Mouse (Mus musculus) bone marrow macrophage, adult 2 months (primary cell): ENCODE results near the gene Enc1. TPM values are rescaled to one million over a fixed set of nuclear protein-coding genes. Genes with fewer than 3 reads are reported as not detected.

Experiments used
- H3K27ac ChIP-seq: 2 replicates; pipeline ENCODE4 v1.5.1; 2012; ENCODE audit warnings: low read depth, low read length; ENCODE audit not compliant: insufficient read depth
- H3K4me1 ChIP-seq: 2 replicates; pipeline ENCODE4 v1.6.1; 2012; ENCODE audit warnings: low read length; ENCODE audit not compliant: control insufficient read depth, insufficient read depth
- H3K4me3 ChIP-seq: 2 replicates; pipeline ENCODE4 v1.5.1; 2012; ENCODE audit warnings: mild to moderate bottlenecking, low read length, moderate library complexity; ENCODE audit not compliant: insufficient read depth
- CTCF ChIP-seq: IDR thresholded peaks from 2 replicates; pipeline ENCODE4 v1.5.1; 2012; ENCODE audit warnings: low read depth, mild to moderate bottlenecking, low read length, moderate library complexity
- POLR2A ChIP-seq: IDR thresholded peaks from 2 replicates; pipeline ENCODE4 v1.6.1; 2012; ENCODE audit warnings: mild to moderate bottlenecking, low read depth, low read length, borderline replicate concordance
- polyA plus RNA-seq: library from polyadenylated mRNA; stranded (reverse); fragments of >200 nt; gene quantifications from 2 replicates; pipeline ENCODE4 v1.2.4, GENCODE M21; 2012; ENCODE audit not compliant: missing spikeins, insufficient read depth, insufficient read length

The Enc1 gene
- polyA plus RNA-seq, 1 experiment: 10.7 TPM

DNA sequence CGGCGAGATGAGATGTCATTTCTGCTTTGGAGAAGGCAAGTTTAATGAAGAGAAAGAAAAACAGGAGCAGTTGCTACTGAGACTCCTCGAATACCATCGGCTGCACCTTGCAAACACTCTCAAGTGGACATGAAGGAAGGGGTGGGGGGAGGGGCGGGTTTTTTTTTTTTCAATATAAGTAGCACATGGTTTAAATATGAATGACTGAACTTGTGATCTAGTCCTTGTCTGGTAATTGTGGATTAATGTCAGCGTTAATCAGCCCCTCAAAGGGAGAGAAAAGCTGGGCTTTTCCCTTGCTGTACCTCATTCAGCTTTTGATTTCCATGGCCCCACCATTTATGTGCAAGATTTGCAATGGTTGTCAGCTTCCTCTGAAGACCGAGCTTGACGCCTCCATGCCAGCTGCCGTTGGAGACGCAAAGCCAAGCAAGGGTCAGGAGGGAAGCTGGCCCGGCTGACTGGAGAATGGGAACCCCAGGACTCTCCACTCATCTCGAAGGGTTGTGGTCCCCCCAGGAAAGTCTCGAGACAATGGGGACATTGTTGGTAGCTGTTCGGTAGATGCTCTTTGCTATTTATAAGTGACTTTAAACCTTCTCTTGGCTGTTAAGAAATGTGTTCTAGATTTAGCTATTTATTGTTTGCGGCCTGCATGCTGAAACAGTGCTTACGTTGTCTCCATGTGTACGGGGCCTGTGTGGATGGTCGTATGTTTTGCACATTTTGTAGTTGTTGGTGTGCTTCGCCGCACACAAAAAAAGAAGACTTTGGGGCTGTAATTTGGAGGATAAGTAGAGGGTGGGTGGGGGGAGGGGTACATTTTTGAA lies 9.9 kb downstream of the Enc1 start:
- no peak overlapping the region for H3K4me3 ChIP-seq
- H3K27ac ChIP-seq: no peak overlapping the region
- peaks cover 15% of the 10 kb centered on the region for H3K4me1 ChIP-seq
- no peak for TF ChIP-seq POLR2A
- no peak for TF ChIP-seq CTCF

DNA sequence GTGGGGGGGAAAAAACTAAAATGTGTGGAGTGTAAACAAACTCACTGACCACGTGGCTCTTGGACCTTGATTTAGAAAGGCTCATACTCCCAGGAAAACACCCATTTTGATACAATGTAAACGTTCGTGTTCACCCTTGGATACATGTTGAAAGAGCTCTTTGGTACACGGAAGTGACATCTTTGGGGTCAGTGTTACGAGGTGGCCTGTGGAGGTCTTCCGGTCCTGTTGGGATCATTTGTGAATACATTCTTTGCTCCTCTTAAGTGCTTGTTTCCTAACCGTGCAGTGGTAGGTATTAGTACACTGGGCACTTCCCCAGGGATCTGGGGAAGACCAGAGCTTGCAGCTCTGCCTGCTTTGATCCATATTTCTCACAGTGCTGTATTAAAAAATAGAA lies 10.8 kb downstream of the Enc1 start:
- no peak for TF ChIP-seq POLR2A
- no peak for TF ChIP-seq CTCF
- H3K27ac ChIP-seq: no peak overlapping the region
- H3K4me1 ChIP-seq: peaks cover 15% of the 10 kb centered on the region
- no peak overlapping the region for H3K4me3 ChIP-seq

DNA sequence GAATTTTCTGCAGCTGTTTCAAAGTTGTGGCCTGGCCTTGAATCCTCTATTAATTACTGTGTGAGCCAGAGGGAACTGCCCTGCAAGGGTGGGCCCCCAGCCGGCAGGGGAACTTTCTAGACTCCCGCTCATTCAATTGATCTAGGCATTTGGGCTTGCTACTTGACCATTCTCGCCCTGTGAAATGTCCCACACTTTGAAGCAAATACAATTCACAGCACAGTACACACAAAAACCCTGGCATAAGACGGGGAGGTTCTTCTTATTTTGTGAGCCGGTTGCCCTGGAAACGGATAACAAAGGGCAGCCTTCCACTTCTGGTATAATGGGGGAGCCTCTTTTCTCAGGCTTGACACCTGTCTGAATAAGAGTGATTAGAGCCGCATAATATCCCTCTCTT lies 11.6 kb downstream of the Enc1 start:
- Histone ChIP-seq H3K27ac (no peak overlapping the region), H3K4me1 (peaks cover 15% of the 10 kb centered on the region), H3K4me3 (no peak overlapping the region)
- TF ChIP-seq CTCF: no peak
- no peak for TF ChIP-seq POLR2A

DNA sequence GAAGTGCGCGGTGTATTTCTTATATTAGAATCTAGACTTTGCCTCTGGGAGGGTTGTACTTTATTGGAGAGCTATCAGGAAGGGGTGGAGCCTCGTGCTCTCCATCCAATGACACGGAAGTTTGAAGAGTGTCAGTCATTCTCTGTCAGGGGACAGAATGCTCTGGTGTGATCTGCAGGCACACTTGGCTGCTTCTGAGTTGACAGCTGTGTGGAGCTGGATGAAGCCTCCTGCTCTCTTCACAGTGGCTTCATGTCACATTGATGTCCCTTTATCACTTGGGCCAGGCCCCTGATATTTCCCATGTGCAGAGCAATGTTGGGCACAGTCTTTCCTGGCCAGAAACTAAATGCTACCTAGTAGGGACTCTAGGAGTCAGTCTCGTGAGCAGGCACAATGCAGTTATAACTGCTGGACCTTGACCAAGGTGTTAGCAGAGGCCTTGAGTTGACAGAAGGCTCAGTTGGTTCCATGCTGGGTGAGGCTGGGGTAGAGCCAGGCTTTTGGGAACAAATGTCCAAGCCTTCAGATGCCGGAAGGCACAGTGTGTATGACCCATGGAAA lies 12.6 kb downstream of the Enc1 start:
- H3K4me3 ChIP-seq: no peak overlapping the region
- no peak overlapping the region for H3K27ac ChIP-seq
- no peak for TF ChIP-seq CTCF
- TF ChIP-seq POLR2A: no peak
- peaks cover 15% of the 10 kb centered on the region for H3K4me1 ChIP-seq

DNA sequence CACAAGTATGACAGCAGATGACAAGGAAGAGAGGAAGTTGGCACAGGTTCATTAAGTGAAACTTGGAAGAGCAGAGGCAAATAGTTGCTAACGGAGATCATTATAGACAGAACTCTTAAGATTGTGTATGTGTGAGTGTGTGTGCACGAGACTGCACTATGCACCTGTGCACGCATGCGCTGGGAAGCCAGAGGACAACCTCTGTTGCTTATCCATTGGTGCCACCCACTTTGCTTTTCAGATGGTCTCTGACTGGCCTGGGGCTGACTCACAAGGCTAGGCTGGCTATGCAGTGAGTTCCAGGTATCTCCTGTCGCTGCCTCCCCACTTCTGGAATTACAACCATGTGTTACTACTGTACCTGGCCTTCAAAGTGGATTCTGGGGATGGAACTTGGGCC lies 13.1 kb downstream of the Enc1 start:
- TF ChIP-seq POLR2A (no peak), CTCF (no peak)
- no peak overlapping the region for H3K4me3 ChIP-seq
- no peak overlapping the region for H3K27ac ChIP-seq
- peaks cover 12% of the 10 kb centered on the region for H3K4me1 ChIP-seq

DNA sequence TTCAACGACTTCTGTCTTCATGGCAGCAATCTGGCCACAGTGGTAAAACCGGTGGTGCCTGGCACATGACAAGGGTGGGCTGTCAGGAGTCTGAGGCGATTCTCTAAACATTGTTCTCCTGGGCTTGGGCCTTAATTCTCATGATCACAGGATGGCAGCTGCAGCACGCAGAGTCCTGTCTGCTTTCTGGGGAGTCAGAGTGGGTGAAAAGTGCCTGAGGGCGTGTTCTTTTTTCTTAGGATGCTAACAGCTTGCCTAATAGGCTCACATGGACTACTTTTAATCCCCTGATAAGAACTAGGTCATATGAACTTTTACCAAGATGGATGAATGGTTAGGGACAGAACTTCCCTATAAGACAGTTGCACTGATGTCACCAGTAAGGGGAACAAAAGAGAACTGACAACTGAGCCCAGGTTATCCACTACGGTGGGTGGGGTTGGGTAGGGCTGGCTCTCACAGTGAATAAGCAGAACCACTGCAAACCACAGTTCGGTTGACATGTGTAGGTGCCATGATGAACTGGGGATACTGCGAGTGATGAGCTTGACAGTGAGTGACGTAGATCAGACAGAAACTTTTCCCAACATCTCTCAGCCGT lies 13.8 kb downstream of the Enc1 start:
- Histone ChIP-seq H3K4me1 (peaks cover 7% of the 10 kb centered on the region; the same call in 1 of the 2 replicates), H3K27ac (no peak overlapping the region), H3K4me3 (no peak overlapping the region)
- TF ChIP-seq POLR2A (no peak), CTCF (no peak)

DNA sequence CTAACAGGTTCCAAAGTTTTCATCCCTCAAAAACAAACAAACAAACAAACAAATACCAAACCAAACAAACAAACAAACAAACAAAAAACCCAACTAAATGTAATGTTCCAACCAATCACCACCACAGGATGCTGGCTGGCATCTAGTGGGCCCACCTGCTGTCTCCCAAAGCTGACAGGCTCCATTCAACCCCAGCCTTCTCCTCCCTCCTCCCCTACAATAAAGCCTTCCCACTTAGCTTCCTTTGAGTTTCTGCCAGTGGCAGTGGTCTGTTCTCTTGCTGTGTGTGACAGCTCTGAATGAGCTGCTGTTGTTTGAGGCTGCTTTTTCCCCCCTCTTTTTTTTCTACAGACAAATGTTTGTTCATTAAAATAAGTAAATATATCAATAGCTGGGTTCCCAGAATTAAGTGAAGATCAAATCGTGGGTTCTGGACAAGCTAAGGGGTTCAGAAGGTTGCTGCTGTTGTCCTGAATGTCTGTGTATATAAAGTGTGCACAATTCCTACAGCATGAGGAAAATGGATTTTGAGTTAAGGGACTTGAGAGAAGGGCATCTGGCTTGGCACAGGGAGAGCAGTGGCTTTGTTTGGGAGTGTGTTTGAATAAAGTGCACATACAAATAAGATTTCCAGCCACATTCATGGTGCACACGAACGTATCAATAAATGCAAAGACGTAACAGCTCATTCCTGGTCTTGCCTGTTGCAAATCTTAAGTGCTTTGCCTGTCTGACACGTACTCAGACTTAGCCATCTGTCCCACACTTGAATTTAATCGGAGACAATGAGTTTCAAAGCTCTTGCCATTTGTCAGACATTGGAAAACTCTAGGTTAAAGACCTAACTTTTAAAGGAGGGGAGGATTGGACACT lies 15.3 kb downstream of the Enc1 start:
- TF ChIP-seq CTCF: no peak
- TF ChIP-seq POLR2A: no peak
- Histone ChIP-seq H3K27ac (no peak overlapping the region), H3K4me3 (no peak overlapping the region), H3K4me1 (peaks cover 7% of the 10 kb centered on the region; the same call in 1 of the 2 replicates)

DNA sequence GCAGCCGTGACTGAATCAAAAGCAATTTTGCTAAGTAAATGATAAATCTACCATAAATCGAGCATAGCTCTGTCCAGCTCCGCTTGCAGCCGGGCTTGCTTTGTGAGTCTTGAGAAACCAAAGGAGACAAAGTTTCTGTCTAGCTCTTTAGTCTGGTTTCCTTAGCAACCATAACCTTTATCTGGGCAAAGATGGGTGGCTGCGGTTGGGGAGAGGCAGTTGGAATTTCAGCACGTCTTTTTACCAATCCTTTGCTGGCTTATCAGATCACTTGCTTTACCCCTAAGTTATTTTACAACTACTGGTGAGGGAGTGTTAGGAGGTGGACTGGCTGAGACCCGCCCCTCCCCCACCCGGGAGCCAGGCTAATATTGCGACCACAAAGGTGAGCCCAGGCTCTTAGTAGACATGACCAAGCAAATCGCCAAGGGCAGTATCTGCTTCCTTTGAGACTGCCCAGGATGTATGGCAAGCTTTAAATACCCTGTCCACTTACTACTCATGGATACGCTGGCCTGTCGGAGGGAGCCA lies 16.0 kb downstream of the Enc1 start:
- peaks cover 7% of the 10 kb centered on the region; the same call in 1 of the 2 replicates for H3K4me1 ChIP-seq
- no peak overlapping the region for H3K27ac ChIP-seq
- H3K4me3 ChIP-seq: no peak overlapping the region
- TF ChIP-seq CTCF (no peak), POLR2A (no peak)

DNA sequence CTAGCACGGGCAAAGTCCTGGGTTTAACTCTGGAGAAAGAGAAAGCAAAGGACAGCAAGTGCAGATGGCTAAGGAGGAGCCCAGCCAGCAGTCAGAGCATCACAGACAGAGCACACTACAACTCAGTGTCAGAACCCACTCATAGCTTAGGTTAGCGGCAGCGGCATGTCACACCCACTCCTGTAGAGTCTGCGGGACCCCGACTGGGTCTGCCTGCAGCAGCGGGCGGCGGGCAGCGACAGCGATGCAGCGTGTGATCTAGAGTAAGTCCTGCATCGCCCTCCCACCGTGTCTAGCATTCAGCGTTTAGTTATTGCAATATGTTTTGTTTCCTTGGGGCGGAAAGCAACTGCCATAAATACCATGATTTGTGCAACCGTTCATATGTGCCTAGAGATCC lies 18.4 kb downstream of the Enc1 start:
- no peak for TF ChIP-seq POLR2A
- TF ChIP-seq CTCF: no peak
- Histone ChIP-seq H3K4me1 (peaks cover 3% of the 10 kb centered on the region; the same call in 1 of the 2 replicates), H3K27ac (no peak overlapping the region), H3K4me3 (no peak overlapping the region)
